Mouse (Mus musculus) heart, postnatal 36 days (tissue): Measurements from ENCODE around the gene Oosp1. TPM values are rescaled to one million over a fixed set of nuclear protein-coding genes. Genes with fewer than 3 reads are reported as not detected.

Experiments
- DNase-seq, 2 experiments: peaks; one replicate each; pipeline ENCODE4 v3.0.0; 2021 to 2022
- intact Hi-C: fragments of 180-260 bp; cut with DNase I; formaldehyde crosslinking; loops from one replicate; pipeline ENCODE4 v1.15.1; 2025
- total RNA-seq, 2 experiments: library from RNA; stranded (reverse); gene quantifications; 2 replicates each; pipeline ENCODE4 v1.2.3; 2021

The Oosp1 gene
- total RNA-seq, result not detected

- intact Hi-C loops, result no loop called here
- DNase-seq, result no peak
Observed at GRCm38 (mm10) chr19:11690839-11691238, at the start of gene Oosp1. Oosp1 (minus strand) TSS chr19:11691150.

- no peak for DNase-seq
- intact Hi-C loops, result no loop called here
Observed at GRCm38 (mm10) chr19:11736455-11736854, 45.5 kb upstream of the Oosp1 start.

- intact Hi-C loops, result no loop called here
- no peak for DNase-seq
Observed at GRCm38 (mm10) chr19:11730278-11730677, 39.3 kb upstream of the Oosp1 start.

- intact Hi-C loops, result no loop called here
- no peak for DNase-seq
Observed at GRCm38 (mm10) chr19:11727304-11727703, 36.4 kb upstream of the Oosp1 start.

GRCm38 (mm10) chr19:11725915-11726314, 35.0 kb upstream of the Oosp1 start:
- intact Hi-C loops, result no loop called here
- DNase-seq, result no peak

GRCm38 (mm10) chr19:11724275-11724674, 33.3 kb upstream of the Oosp1 start:
- no peak for DNase-seq
- intact Hi-C loops, result no loop called here

- intact Hi-C loops, result no loop called here
Observed at GRCm38 (mm10) chr19:11723870-11724269, 32.9 kb upstream of the Oosp1 start.

GRCm38 (mm10) chr19:11720071-11720470, 29.1 kb upstream of the Oosp1 start:
- intact Hi-C loops, result no loop called here
- no peak for DNase-seq

More at GRCm38 (mm10) chr19:11723870-11724269, 32.9 kb upstream of the Oosp1 start:
- no peak for DNase-seq

GRCm38 (mm10) chr19:11712451-11712850, 21.5 kb upstream of the Oosp1 start:
- no peak for DNase-seq
- intact Hi-C loops, result no loop called here

- no peak for DNase-seq
- intact Hi-C loops, result no loop called here
Observed at GRCm38 (mm10) chr19:11698342-11698741, 7.4 kb upstream of the Oosp1 start.

- intact Hi-C loops, result no loop called here
- no peak for DNase-seq
Observed at GRCm38 (mm10) chr19:11696755-11697154, 5.8 kb upstream of the Oosp1 start, which contains the start of gene Oosp3. Oosp3 (plus strand) TSS chr19:11697055.

GRCm38 (mm10) chr19:11691454-11691853, 504 bp upstream of the Oosp1 start:
- intact Hi-C loops, result no loop called here
- DNase-seq, result no peak

- intact Hi-C loops, result no loop called here
- no peak for DNase-seq
Observed at GRCm38 (mm10) chr19:11661562-11661961, 29.4 kb downstream of the Oosp1 start.

- intact Hi-C loops, result no loop called here
- DNase-seq, result no peak
Observed at GRCm38 (mm10) chr19:11660459-11660858, 30.5 kb downstream of the Oosp1 start, which contains the start of gene Oosp2. Oosp2 (minus strand) TSS chr19:11660559.

- intact Hi-C loops, result no loop called here
- no peak for DNase-seq
Observed at GRCm38 (mm10) chr19:11659142-11659541, 31.8 kb downstream of the Oosp1 start.

GRCm38 (mm10) chr19:11649564-11649963, 41.4 kb downstream of the Oosp1 start:
- intact Hi-C loops, result no loop called here
- DNase-seq, result no peak

- intact Hi-C loops, result no loop called here
- no peak for DNase-seq
Observed at GRCm38 (mm10) chr19:11646166-11646565, 44.8 kb downstream of the Oosp1 start.

- intact Hi-C loops, result no loop called here
- DNase-seq, result no peak
Observed at GRCm38 (mm10) chr19:11640732-11641131, 50.2 kb downstream of the Oosp1 start, which contains the start of gene Ms4a3. Ms4a3 (minus strand) TSS chr19:11640851.

- DNase-seq, result no peak
- intact Hi-C loops, result no loop called here
Observed at GRCm38 (mm10) chr19:11639038-11639437, 51.9 kb downstream of the Oosp1 start.

GRCm38 (mm10) chr19:11635572-11635971, 55.4 kb downstream of the Oosp1 start:
- intact Hi-C loops, result no loop called here
- no peak for DNase-seq

GRCm38 (mm10) chr19:11634330-11634729, 56.6 kb downstream of the Oosp1 start:
- DNase-seq, result no peak
- intact Hi-C loops, result no loop called here

- DNase-seq, result no peak
- intact Hi-C loops, result no loop called here
Observed at GRCm38 (mm10) chr19:11633732-11634131, 57.2 kb downstream of the Oosp1 start.

- DNase-seq, result no peak
- intact Hi-C loops, result no loop called here
Observed at GRCm38 (mm10) chr19:11625231-11625630, 65.7 kb downstream of the Oosp1 start.
